Mouse (Mus musculus) ES-E14 (cell line): ENCODE data around the gene Cacna2d1.

ENCODE experiments used
- CHD2 ChIP-seq: IDR thresholded peaks from 2 replicates; pipeline ENCODE4 v1.6.1; 2014; ENCODE audit warnings: mild to moderate bottlenecking, low read depth, low read length, inconsistent platforms
- HCFC1 ChIP-seq: IDR thresholded peaks from 2 replicates; pipeline ENCODE4 v1.6.1; 2012; ENCODE audit warnings: low read length, inconsistent platforms, borderline replicate concordance; ENCODE audit not compliant: insufficient read depth
- MAFK ChIP-seq: IDR thresholded peaks from 2 replicates; pipeline ENCODE4 v1.6.1; 2014; ENCODE audit warnings: mild to moderate bottlenecking, low read depth, low read length, inconsistent platforms; ENCODE audit not compliant: insufficient read depth
- ZNF384 ChIP-seq: IDR thresholded peaks from 2 replicates; pipeline ENCODE4 v1.6.1; 2012; ENCODE audit warnings: low read depth, low read length, inconsistent platforms

- TF ChIP-seq CHD2 (no peak), HCFC1 (no peak), ZNF384 (no peak), MAFK (no peak)
Observed at GRCm38 (mm10) chr5:16376329-16376908, 441.9 kb downstream of the Cacna2d1 start.
